Mouse (Mus musculus): ENCODE results near the gene Itsn1.

Gene Itsn1

GRCm38 (mm10) chr16:91804831-91805230 is 75.8 kb downstream of the Itsn1 start:
- in situ Hi-C loops (cut with MboI; ENCODE audit: low sequenced_read_pairs) = no loop called here

- in situ Hi-C loops (cut with MboI; ENCODE audit: low sequenced_read_pairs) = no loop called here
Measured at GRCm38 (mm10) chr16:91810235-91810634, 81.2 kb downstream of the Itsn1 start.

- in situ Hi-C loops (cut with MboI; ENCODE audit: low sequenced_read_pairs) = no loop called here
Measured at GRCm38 (mm10) chr16:91811339-91811738, 82.3 kb downstream of the Itsn1 start.

- in situ Hi-C loops (cut with MboI; ENCODE audit: low sequenced_read_pairs) = no loop called here
Measured at GRCm38 (mm10) chr16:91811876-91812275, 82.8 kb downstream of the Itsn1 start.

GRCm38 (mm10) chr16:91813543-91813942 is 84.5 kb downstream of the Itsn1 start:
- in situ Hi-C loops (cut with MboI; ENCODE audit: low sequenced_read_pairs) = no loop called here

GRCm38 (mm10) chr16:91815067-91815466 is 86.0 kb downstream of the Itsn1 start:
- in situ Hi-C loops (cut with MboI; ENCODE audit: low sequenced_read_pairs) = no loop called here

GRCm38 (mm10) chr16:91820299-91820698 is 91.2 kb downstream of the Itsn1 start:
- in situ Hi-C loops (cut with MboI; ENCODE audit: low sequenced_read_pairs) = no loop called here

GRCm38 (mm10) chr16:91822325-91822724 is 93.2 kb downstream of the Itsn1 start:
- in situ Hi-C loops (cut with MboI; ENCODE audit: low sequenced_read_pairs) = no loop called here

- in situ Hi-C loops (cut with MboI; ENCODE audit: low sequenced_read_pairs) = no loop called here
Measured at GRCm38 (mm10) chr16:91822759-91823158, 93.7 kb downstream of the Itsn1 start.

- in situ Hi-C loops (cut with MboI; ENCODE audit: low sequenced_read_pairs) = no loop called here
Measured at GRCm38 (mm10) chr16:91825774-91826325, 96.8 kb downstream of the Itsn1 start.

GRCm38 (mm10) chr16:91826893-91827292 is 97.8 kb downstream of the Itsn1 start:
- in situ Hi-C loops (cut with MboI; ENCODE audit: low sequenced_read_pairs) = no loop called here

- in situ Hi-C loops (cut with MboI; ENCODE audit: low sequenced_read_pairs) = no loop called here
Measured at GRCm38 (mm10) chr16:91827456-91827855, 98.4 kb downstream of the Itsn1 start.

- in situ Hi-C loops (cut with MboI; ENCODE audit: low sequenced_read_pairs) = no loop called here
Measured at GRCm38 (mm10) chr16:91828160-91828559, 99.1 kb downstream of the Itsn1 start.

- in situ Hi-C loops (cut with MboI; ENCODE audit: low sequenced_read_pairs) = no loop called here
Measured at GRCm38 (mm10) chr16:91828603-91829002, 99.5 kb downstream of the Itsn1 start.

- in situ Hi-C loops (cut with MboI; ENCODE audit: low sequenced_read_pairs) = no loop called here
Measured at GRCm38 (mm10) chr16:91829121-91829520, 100.0 kb downstream of the Itsn1 start.

- in situ Hi-C loops (cut with MboI; ENCODE audit: low sequenced_read_pairs) = no loop called here
Measured at GRCm38 (mm10) chr16:91830260-91830659, 101.2 kb downstream of the Itsn1 start.

GRCm38 (mm10) chr16:91833121-91833520 is 104.0 kb downstream of the Itsn1 start:
- in situ Hi-C loops (cut with MboI; ENCODE audit: low sequenced_read_pairs) = no loop called here

- in situ Hi-C loops (cut with MboI; ENCODE audit: low sequenced_read_pairs) = no loop called here
Measured at GRCm38 (mm10) chr16:91833558-91833957, 104.5 kb downstream of the Itsn1 start.

GRCm38 (mm10) chr16:91833981-91834380 is 104.9 kb downstream of the Itsn1 start:
- in situ Hi-C loops (cut with MboI; ENCODE audit: low sequenced_read_pairs) = no loop called here

GRCm38 (mm10) chr16:91835790-91836189 is 106.7 kb downstream of the Itsn1 start:
- in situ Hi-C loops (cut with MboI; ENCODE audit: low sequenced_read_pairs) = no loop called here

- in situ Hi-C loops (cut with MboI; ENCODE audit: low sequenced_read_pairs) = no loop called here
Measured at GRCm38 (mm10) chr16:91836592-91837557, 107.8 kb downstream of the Itsn1 start.

- in situ Hi-C loops (cut with MboI; ENCODE audit: low sequenced_read_pairs) = no loop called here
Measured at GRCm38 (mm10) chr16:91837558-91838041, 108.5 kb downstream of the Itsn1 start.

All from CH12F3 (cell line).